Mouse (Mus musculus) cerebellum, adult 2 months (tissue): ENCODE measurements at regions not wholly inside any gene's neighbourhood (a gene's known extent, or its start where the extent isn't known, plus 50 kb on each side); places are given as distances from the start of the nearest gene placed in this dataset.

Experiments used
- CTCF ChIP-seq: fragments of 200-500 bp; IDR thresholded peaks from 2 replicates; pipeline ENCODE4 v1.5.1; 2011; ENCODE audit warnings: low read depth, mild to moderate bottlenecking, control low read depth, low read length, moderate library complexity, borderline replicate concordance; ENCODE audit not compliant: insufficient read depth
- POLR2A ChIP-seq: fragments of 200-500 bp; IDR thresholded peaks from 2 replicates; pipeline ENCODE4 v1.6.1; 2011; ENCODE audit warnings: low read length, control low read depth, borderline replicate concordance; ENCODE audit not compliant: insufficient read depth

DNA sequence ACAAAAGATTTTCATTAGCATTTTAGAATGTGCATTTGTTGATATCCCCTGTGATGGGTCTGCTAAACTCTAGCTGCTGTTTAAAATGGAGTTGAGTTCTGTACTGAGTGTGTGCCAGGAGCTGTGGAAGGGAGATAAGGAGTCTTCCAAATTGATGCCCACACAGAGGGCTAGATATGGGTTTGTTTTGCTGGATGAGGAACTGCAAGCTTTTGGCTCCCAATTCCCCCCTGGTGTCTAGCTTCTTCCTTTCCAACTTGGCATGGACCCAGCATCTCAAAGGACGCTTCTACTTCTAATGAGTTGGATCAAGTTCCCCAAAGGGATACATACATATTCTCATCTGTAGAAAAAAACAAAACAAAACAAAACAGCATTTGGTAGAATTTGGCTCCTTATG is 577.0 kb upstream of the Large1 start:
- TF ChIP-seq CTCF (no peak), POLR2A (no peak)
